Mouse (Mus musculus) adrenal gland (tissue): Measurements from ENCODE around the gene Grasp.

Experiments
- intact Hi-C: fragments of 180-260 bp; cut with DNase I; formaldehyde crosslinking; loops from one replicate; pipeline ENCODE4 v1.15.1; 2025

The Grasp gene

GRCm38 (mm10) chr15:101246231-101247154 lies 22.5 kb downstream of the Grasp start:
- intact Hi-C loops, result no loop called here

- intact Hi-C loops, result no loop called here
Measured at GRCm38 (mm10) chr15:101247155-101247498, 23.1 kb downstream of the Grasp start.

GRCm38 (mm10) chr15:101248029-101248710 lies 24.2 kb downstream of the Grasp start:
- intact Hi-C loops, result no loop called here

GRCm38 (mm10) chr15:101250220-101250800 lies 26.3 kb downstream of the Grasp start:
- intact Hi-C loops, result no loop called here

GRCm38 (mm10) chr15:101251930-101252329 lies 27.9 kb downstream of the Grasp start:
- intact Hi-C loops, result no loop called here

GRCm38 (mm10) chr15:101252614-101253013 lies 28.6 kb downstream of the Grasp start:
- intact Hi-C loops, result no loop called here

- intact Hi-C loops, result no loop called here
Measured at GRCm38 (mm10) chr15:101253563-101253885, 29.5 kb downstream of the Grasp start.

- intact Hi-C loops, result no loop called here
Measured at GRCm38 (mm10) chr15:101253886-101254795, 30.2 kb downstream of the Grasp start, which contains the start of gene Nr4a1. Gene Nr4a1 (plus strand): TSS chr15:101254269.

GRCm38 (mm10) chr15:101255842-101256462 lies 32.0 kb downstream of the Grasp start:
- intact Hi-C loops, result no loop called here

- intact Hi-C loops, result no loop called here
Measured at GRCm38 (mm10) chr15:101256463-101257206, 32.6 kb downstream of the Grasp start.

- intact Hi-C loops, result no loop called here
Measured at GRCm38 (mm10) chr15:101258420-101258819, 34.4 kb downstream of the Grasp start.

- intact Hi-C loops, result no loop called here
Measured at GRCm38 (mm10) chr15:101259922-101260321, 35.9 kb downstream of the Grasp start.

GRCm38 (mm10) chr15:101260387-101260786 lies 36.4 kb downstream of the Grasp start:
- intact Hi-C loops, result no loop called here

- intact Hi-C loops, result no loop called here
Measured at GRCm38 (mm10) chr15:101260874-101261622, 37.1 kb downstream of the Grasp start.

GRCm38 (mm10) chr15:101262502-101262901 lies 38.5 kb downstream of the Grasp start:
- intact Hi-C loops, result no loop called here

GRCm38 (mm10) chr15:101266132-101266963 lies 42.4 kb downstream of the Grasp start:
- intact Hi-C loops, result no loop called here

- intact Hi-C loops, result no loop called here
Measured at GRCm38 (mm10) chr15:101267053-101268032, 43.4 kb downstream of the Grasp start.
